Mouse (Mus musculus): ENCODE measurements at regions not wholly inside any gene's neighbourhood (a gene's known extent, or its start where the extent isn't known, plus 50 kb on each side); places are given as distances from the start of the nearest gene placed in this dataset.
A peak's percentile ranks its signal among the peaks of the same experiment; 100 is the strongest.

DNA sequence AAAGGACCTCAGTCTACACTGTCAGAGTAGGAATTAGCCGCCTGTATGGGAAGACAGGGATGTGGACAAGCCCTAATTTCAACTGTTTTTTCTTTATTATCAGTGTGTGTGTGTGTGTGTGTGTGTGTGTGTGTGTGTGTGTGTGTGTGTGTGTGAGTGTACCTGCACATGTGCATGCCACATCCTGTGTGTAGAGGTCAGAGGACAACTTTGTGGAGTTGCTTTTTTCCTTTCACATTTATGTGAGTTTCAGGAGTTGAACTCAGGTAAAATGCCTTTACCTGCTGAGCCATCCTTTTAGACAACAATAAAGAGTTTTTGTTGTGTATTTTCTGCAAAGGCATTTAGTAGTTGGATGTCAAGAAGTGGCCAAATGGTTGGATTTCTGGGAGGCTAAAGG lies 2606.8 kb downstream of the Gm37988 start:
- H3K9me3 ChIP-seq (replicated peaks; ENCODE audit: control insufficient read depth, low read length) = no peaks in the 10 kb centered on the region
- ATAC-seq (replicated peaks; ENCODE audit: insufficient number of reproducible peaks, low FRiP score, low TSS enrichment) = no peak
- H3K9ac ChIP-seq (ENCODE audit: low read depth, low read length) = no peak overlapping the region
- 77% methylated on average over 1 of the region's 1 CpGs for WGBS (ENCODE audit: insufficient replicate concordance)
- H3K36me3 ChIP-seq (ENCODE audit: control insufficient read depth, insufficient read depth, low read length) = no peaks in the 10 kb centered on the region
- H3K27me3 ChIP-seq (ENCODE audit: control insufficient read depth, insufficient read depth, low read length) = no peaks in the 10 kb centered on the region
- H3K4me2 ChIP-seq = no peak overlapping the region
- H3K4me1 ChIP-seq (ENCODE audit: control insufficient read depth, insufficient read depth, low read length) = no peaks in the 10 kb centered on the region
- no peak overlapping the region for H3K4me3 ChIP-seq (ENCODE audit: low read depth, low read length)
- H3K27ac ChIP-seq (ENCODE audit: low read depth, low read length) = no peak overlapping the region

DNA sequence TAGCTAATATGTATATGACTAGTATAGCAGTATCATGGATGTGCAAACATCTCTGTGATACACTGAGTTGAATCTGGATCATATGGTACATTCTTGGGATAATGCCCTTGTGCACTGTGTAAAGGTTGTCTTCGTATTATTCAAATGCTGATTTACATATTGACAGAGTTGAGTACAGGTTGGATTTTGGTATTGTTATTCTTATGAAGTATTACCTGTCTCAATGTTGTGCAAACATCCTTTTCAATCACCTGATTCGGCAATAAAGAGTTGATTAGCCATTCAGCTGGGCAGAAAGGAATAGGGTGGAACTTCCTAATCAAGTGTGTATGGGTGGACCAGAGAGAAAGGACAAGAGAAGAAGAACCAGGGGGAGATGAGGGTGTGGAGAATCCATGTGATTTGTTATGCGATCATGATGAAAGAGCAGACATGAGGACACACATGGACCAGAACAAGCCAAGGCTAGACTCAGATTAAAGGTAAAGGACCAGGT lies 2644.0 kb downstream of the Gm37988 start:
- WGBS (ENCODE audit: insufficient replicate concordance) = 78% methylated on average over 3 of the region's 3 CpGs

GRCm38 (mm10) chr1:7454931-7455330 lies 2647.2 kb downstream of the Gm37988 start:
- WGBS (ENCODE audit: insufficient replicate concordance) = 73% methylated on average over 2 of the region's 2 CpGs
- Histone ChIP-seq H3K36me3 (ENCODE audit: control insufficient read depth, insufficient read depth, low read length) (no peaks in the 10 kb centered on the region), H3K27me3 (ENCODE audit: control insufficient read depth, insufficient read depth, low read length) (no peaks in the 10 kb centered on the region), H3K4me2 (no peak overlapping the region), H3K4me3 (ENCODE audit: low read depth, low read length) (no peak overlapping the region), H3K9me3 (replicated peaks; ENCODE audit: control insufficient read depth, low read length) (no peaks in the 10 kb centered on the region), H3K27ac (ENCODE audit: low read depth, low read length) (no peak overlapping the region), H3K9ac (ENCODE audit: low read depth, low read length) (no peak overlapping the region), H3K4me1 (ENCODE audit: control insufficient read depth, insufficient read depth, low read length) (no peaks in the 10 kb centered on the region)
- no peak for ATAC-seq (replicated peaks; ENCODE audit: insufficient number of reproducible peaks, low FRiP score, low TSS enrichment)

More for the DNA sequence above, 2644.0 kb downstream of the Gm37988 start:
- Histone ChIP-seq H3K27me3 (ENCODE audit: control insufficient read depth, insufficient read depth, low read length) (no peaks in the 10 kb centered on the region), H3K9ac (ENCODE audit: low read depth, low read length) (no peak overlapping the region), H3K4me1 (ENCODE audit: control insufficient read depth, insufficient read depth, low read length) (no peaks in the 10 kb centered on the region), H3K4me2 (no peak overlapping the region), H3K9me3 (replicated peaks; ENCODE audit: control insufficient read depth, low read length) (no peaks in the 10 kb centered on the region), H3K27ac (ENCODE audit: low read depth, low read length) (no peak overlapping the region), H3K4me3 (ENCODE audit: low read depth, low read length) (no peak overlapping the region), H3K36me3 (ENCODE audit: control insufficient read depth, insufficient read depth, low read length) (no peaks in the 10 kb centered on the region)
- ATAC-seq (replicated peaks; ENCODE audit: insufficient number of reproducible peaks, low FRiP score, low TSS enrichment) = no peak

GRCm38 (mm10) chr1:7457895-7458294 lies 2650.2 kb downstream of the Gm37988 start:
- Histone ChIP-seq H3K36me3 (ENCODE audit: control insufficient read depth, insufficient read depth, low read length) (no peaks in the 10 kb centered on the region), H3K4me2 (no peak overlapping the region), H3K27ac (ENCODE audit: low read depth, low read length) (no peak overlapping the region), H3K27me3 (ENCODE audit: control insufficient read depth, insufficient read depth, low read length) (no peaks in the 10 kb centered on the region), H3K4me1 (ENCODE audit: control insufficient read depth, insufficient read depth, low read length) (no peaks in the 10 kb centered on the region), H3K9ac (ENCODE audit: low read depth, low read length) (no peak overlapping the region), H3K9me3 (replicated peaks; ENCODE audit: control insufficient read depth, low read length) (no peaks in the 10 kb centered on the region), H3K4me3 (ENCODE audit: low read depth, low read length) (no peak overlapping the region)
- ATAC-seq (replicated peaks; ENCODE audit: insufficient number of reproducible peaks, low FRiP score, low TSS enrichment) = no peak

DNA sequence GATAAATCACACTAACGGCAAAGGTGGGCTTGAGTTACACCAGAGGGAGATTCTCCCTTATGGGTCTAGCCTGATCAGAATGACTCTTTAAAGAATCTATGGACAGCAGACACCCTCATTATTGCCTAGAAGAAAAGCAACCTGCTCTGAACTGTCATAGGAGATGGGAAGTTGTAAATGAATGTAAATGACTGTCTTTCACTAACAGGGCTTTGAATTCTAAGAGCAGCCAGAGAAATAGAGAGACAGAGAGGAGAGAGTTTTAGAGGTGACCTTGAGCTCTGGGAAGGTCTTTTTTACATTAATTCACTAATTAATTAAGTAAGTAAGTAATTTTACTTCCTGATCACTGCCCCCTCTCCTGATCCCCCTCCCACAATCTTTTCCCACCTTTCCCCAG lies 2686.4 kb downstream of the Gm37988 start:
- Histone ChIP-seq H3K27me3 (ENCODE audit: control insufficient read depth, insufficient read depth, low read length) (no peaks in the 10 kb centered on the region), H3K4me3 (ENCODE audit: low read depth, low read length) (no peak overlapping the region), H3K4me1 (ENCODE audit: control insufficient read depth, insufficient read depth, low read length) (no peaks in the 10 kb centered on the region), H3K27ac (ENCODE audit: low read depth, low read length) (no peak overlapping the region), H3K9me3 (replicated peaks; ENCODE audit: control insufficient read depth, low read length) (no peaks in the 10 kb centered on the region), H3K36me3 (ENCODE audit: control insufficient read depth, insufficient read depth, low read length) (no peaks in the 10 kb centered on the region), H3K4me2 (no peak overlapping the region), H3K9ac (ENCODE audit: low read depth, low read length) (no peak overlapping the region)
- no peak for ATAC-seq (replicated peaks; ENCODE audit: insufficient number of reproducible peaks, low FRiP score, low TSS enrichment)
- 81% methylated on average over 1 of the region's 1 CpGs for WGBS (ENCODE audit: insufficient replicate concordance)

DNA sequence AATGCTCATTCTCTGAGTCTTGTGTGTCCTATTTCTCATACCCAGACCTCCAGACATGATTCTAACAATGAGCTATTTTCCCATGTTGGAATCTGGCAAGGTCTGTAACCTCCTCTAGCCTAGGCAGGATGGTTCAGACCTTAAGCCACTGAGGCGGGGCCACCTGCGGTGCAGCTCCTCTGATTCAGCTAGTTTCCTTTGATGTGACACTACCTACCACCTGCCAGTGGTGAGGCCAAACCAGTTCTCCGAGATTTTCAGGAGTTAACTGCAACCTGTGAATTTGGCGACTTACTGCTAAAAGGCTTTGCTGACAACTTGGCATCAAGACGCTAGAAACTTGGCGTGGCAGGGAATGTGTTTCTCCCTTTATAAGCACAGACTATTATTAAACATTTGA lies 2691.3 kb downstream of the Gm37988 start:
- no peaks in the 10 kb centered on the region for H3K9me3 ChIP-seq (replicated peaks; ENCODE audit: control insufficient read depth, low read length)
- no peak overlapping the region for H3K9ac ChIP-seq (ENCODE audit: low read depth, low read length)
- H3K4me1 ChIP-seq (ENCODE audit: control insufficient read depth, insufficient read depth, low read length) = no peaks in the 10 kb centered on the region
- no peak overlapping the region for H3K4me3 ChIP-seq (ENCODE audit: low read depth, low read length)
- H3K36me3 ChIP-seq (ENCODE audit: control insufficient read depth, insufficient read depth, low read length) = no peaks in the 10 kb centered on the region
- no peaks in the 10 kb centered on the region for H3K27me3 ChIP-seq (ENCODE audit: control insufficient read depth, insufficient read depth, low read length)
- H3K27ac ChIP-seq (ENCODE audit: low read depth, low read length) = no peak overlapping the region
- 73% methylated on average over 6 of the region's 6 CpGs for WGBS (ENCODE audit: insufficient replicate concordance)
- ATAC-seq (replicated peaks; ENCODE audit: insufficient number of reproducible peaks, low FRiP score, low TSS enrichment) = no peak
- H3K4me2 ChIP-seq = no peak overlapping the region

- Histone ChIP-seq H3K9ac (ENCODE audit: low read depth, low read length) (no peak overlapping the region), H3K27me3 (ENCODE audit: control insufficient read depth, insufficient read depth, low read length) (no peaks in the 10 kb centered on the region), H3K9me3 (replicated peaks; ENCODE audit: control insufficient read depth, low read length) (no peaks in the 10 kb centered on the region), H3K27ac (ENCODE audit: low read depth, low read length) (no peak overlapping the region), H3K36me3 (ENCODE audit: control insufficient read depth, insufficient read depth, low read length) (no peaks in the 10 kb centered on the region), H3K4me2 (no peak overlapping the region), H3K4me3 (ENCODE audit: low read depth, low read length) (no peak overlapping the region), H3K4me1 (ENCODE audit: control insufficient read depth, insufficient read depth, low read length) (no peaks in the 10 kb centered on the region)
- WGBS (ENCODE audit: insufficient replicate concordance) = 85% methylated on average over 2 of the region's 2 CpGs
- no peak for ATAC-seq (replicated peaks; ENCODE audit: insufficient number of reproducible peaks, low FRiP score, low TSS enrichment)
Observed at GRCm38 (mm10) chr1:7502363-7502762, 2694.7 kb downstream of the Gm37988 start.

- Histone ChIP-seq H3K36me3 (ENCODE audit: control insufficient read depth, insufficient read depth, low read length) (no peaks in the 10 kb centered on the region), H3K9me3 (replicated peaks; ENCODE audit: control insufficient read depth, low read length) (no peaks in the 10 kb centered on the region), H3K4me2 (no peak overlapping the region), H3K27me3 (ENCODE audit: control insufficient read depth, insufficient read depth, low read length) (no peaks in the 10 kb centered on the region), H3K27ac (ENCODE audit: low read depth, low read length) (no peak overlapping the region), H3K4me1 (ENCODE audit: control insufficient read depth, insufficient read depth, low read length) (no peaks in the 10 kb centered on the region), H3K4me3 (ENCODE audit: low read depth, low read length) (no peak overlapping the region), H3K9ac (ENCODE audit: low read depth, low read length) (no peak overlapping the region)
- 60% methylated on average over 8 of the region's 8 CpGs for WGBS (ENCODE audit: insufficient replicate concordance)
- 0 out of 2 replicates have a peak, but pooled peaks have one; percentile 35 for ATAC-seq (replicated peaks; ENCODE audit: insufficient number of reproducible peaks, low FRiP score, low TSS enrichment)
Observed at GRCm38 (mm10) chr1:7518791-7519190, 2711.1 kb downstream of the Gm37988 start.

GRCm38 (mm10) chr1:7533506-7533905 lies 2725.8 kb downstream of the Gm37988 start:
- Histone ChIP-seq H3K4me3 (ENCODE audit: low read depth, low read length) (no peak overlapping the region), H3K27me3 (ENCODE audit: control insufficient read depth, insufficient read depth, low read length) (no peaks in the 10 kb centered on the region)
- ATAC-seq (replicated peaks; ENCODE audit: insufficient number of reproducible peaks, low FRiP score, low TSS enrichment) = no peak

More at GRCm38 (mm10) chr1:7533506-7533905, 2725.8 kb downstream of the Gm37988 start:
- Histone ChIP-seq H3K4me2 (no peak overlapping the region), H3K36me3 (ENCODE audit: control insufficient read depth, insufficient read depth, low read length) (no peaks in the 10 kb centered on the region), H3K9ac (ENCODE audit: low read depth, low read length) (no peak overlapping the region), H3K9me3 (replicated peaks; ENCODE audit: control insufficient read depth, low read length) (no peaks in the 10 kb centered on the region), H3K27ac (ENCODE audit: low read depth, low read length) (no peak overlapping the region), H3K4me1 (ENCODE audit: control insufficient read depth, insufficient read depth, low read length) (no peaks in the 10 kb centered on the region)
